In the genomic region with DNA sequence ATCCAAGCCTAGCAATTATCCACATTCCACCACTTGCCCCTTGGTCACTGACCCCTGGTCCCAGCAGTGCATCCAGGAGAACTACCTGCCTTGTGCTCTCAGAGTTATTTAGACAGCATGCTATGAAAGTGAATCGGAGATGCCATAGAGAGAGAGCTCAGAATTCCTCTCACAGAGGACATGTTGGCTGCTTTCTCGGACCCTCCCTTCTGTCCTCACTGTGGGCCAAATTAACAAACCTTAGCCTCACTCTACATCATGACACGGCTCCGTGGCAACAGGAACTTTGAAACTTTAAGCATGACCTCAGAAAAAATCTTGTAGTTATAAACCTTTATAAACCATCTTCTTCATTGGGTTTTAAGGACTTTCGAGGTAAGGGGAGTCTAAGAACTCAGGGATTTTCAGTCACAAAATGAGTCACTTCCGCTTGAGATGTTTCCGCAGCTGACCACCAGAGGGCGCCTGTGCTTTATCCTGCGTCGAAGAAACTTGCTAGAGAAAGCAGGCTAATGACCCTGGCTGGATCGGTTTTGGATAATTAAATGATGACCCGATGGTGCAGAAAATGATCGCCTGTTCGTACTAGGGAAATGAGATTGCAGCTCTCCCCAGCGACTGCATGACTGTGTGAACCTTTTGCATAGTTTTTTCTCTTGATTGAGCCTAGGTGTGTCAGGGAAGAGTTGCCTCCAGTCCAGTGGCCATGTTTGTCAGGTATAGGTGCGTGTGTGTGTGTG, we compare ENCODE assay signal across 8 mouse cellular contexts.
DNase-seq lines count a peak whose midpoint lies in the region; ATAC-seq and TF ChIP-seq lines count a peak whose summit lies in the region.

No protein-coding gene starts in this region.

- H3K9me3 ChIP-seq in liver, postnatal 0 days (ENCODE audit: low read length): no peaks in the 10 kb centered on the region

- no peak overlapping the region for H3K4me3 ChIP-seq in liver, postnatal 0 days (ENCODE audit: low read depth, low read length)
- no peak overlapping the region for H3K4me3 ChIP-seq in olfactory bulb, adult 2 months (ENCODE audit: insufficient read depth, low read depth, low read length)

- WGBS in liver, postnatal 0 days (ENCODE audit: insufficient replicate concordance): 31% methylated on average over 16 of the region's 16 CpGs
- WGBS in olfactory bulb, adult 2 months: 28% methylated on average over 16 of the region's 16 CpGs

- no peak overlapping the region for H3K9ac ChIP-seq in liver, postnatal 0 days (replicated peaks)

- peak; percentile 21 to 30 for DNase-seq in B cell, adult 2 months
- DNase-seq in adrenal gland, adult (ENCODE audit: inconsistent age in 2 of 2, low spot score in 1 of 2): peak; percentile 38 to 86
- DNase-seq in gastrocnemius, postnatal 25 days: peak; percentile 14
- peak; percentile 71 for DNase-seq in kidney, adult 9 months
- peak; percentile 66 for DNase-seq in liver, postnatal 0 days
- DNase-seq in urinary bladder, postnatal 14 days (ENCODE audit: low spot score): peak; percentile 62

- no peaks in the 10 kb centered on the region for H3K36me3 ChIP-seq in liver, postnatal 0 days (replicated peaks; ENCODE audit: insufficient read depth, low read length)

- no peak for TF ChIP-seq EP300 in liver, postnatal 0 days (IDR thresholded peaks at IDR 0.05; ENCODE audit: low read depth)

- no peaks in the 10 kb centered on the region for H3K27me3 ChIP-seq in liver, postnatal 0 days (ENCODE audit: insufficient read depth, low read length)

- H3K4me1 ChIP-seq in liver, postnatal 0 days (ENCODE audit: insufficient read depth): no peaks in the 10 kb centered on the region
- H3K4me1 ChIP-seq in olfactory bulb, adult 2 months (ENCODE audit: control insufficient read depth, insufficient read depth, low read length): 0 out of 2 replicates have a peak, but pooled peaks cover 5% of the 10 kb centered on the region

- ATAC-seq in common myeloid progenitor, adult 5-6 weeks (replicated peaks; ENCODE audit: low read depth, poor library complexity, severe bottlenecking): peak; percentile 92
- ATAC-seq in liver, postnatal 0 days: no peak

- no peak overlapping the region for H3K27ac ChIP-seq in liver, postnatal 0 days (ENCODE audit: low read depth)
- H3K27ac ChIP-seq in olfactory bulb, adult 2 months (ENCODE audit: insufficient read depth, low read depth, low read length): no peak overlapping the region

- H3K4me2 ChIP-seq in liver, postnatal 0 days (ENCODE audit: low read depth, low read length): no peak overlapping the region

- no peak for TF ChIP-seq POLR2A in olfactory bulb, adult 2 months (IDR thresholded peaks at IDR 0.05; ENCODE audit: insufficient read depth, low read depth, low read length)

- TF ChIP-seq CTCF in liver, postnatal 0 days (IDR thresholded peaks at IDR 0.05; ENCODE audit: low read depth): peak; percentile 81
- TF ChIP-seq CTCF in olfactory bulb, adult 2 months (IDR thresholded peaks at IDR 0.05; ENCODE audit: insufficient read depth, low read depth, low read length): peak; percentile 68; the same call in 1 of the 2 replicates

Comparison
In these comparisons a context has a peak if more than half of its experiments do, and no peak if none do; other contexts are left out.
1. DNase-seq: peak in every context shown above with its lines; median percentile 71 in kidney, adult 9 months; 66 in liver, postnatal 0 days; 62 in adrenal gland, adult; 62 in urinary bladder, postnatal 14 days; 26 in B cell, adult 2 months; 14 in gastrocnemius, postnatal 25 days.